Mouse (Mus musculus) heart, embryonic 16.5 days (tissue): Measurements from ENCODE around the gene Gm20388. TPM values are rescaled to one million over a fixed set of nuclear protein-coding genes. Genes with fewer than 3 reads are reported as not detected.
"Not testable (repeated sequence)": the region's sequence is repeated elsewhere in the genome, so short reads cannot be mapped to it uniquely, and the experiment has no call there.

ENCODE experiments used
- ATAC-seq: fragments of 200-750 bp; cut with Nextera tagmentation; replicated peaks from 2 replicates; pipeline ENCODE4 v1.8.0; 2017; ENCODE audit warnings: moderate number of reproducible peaks; ENCODE audit not compliant: insufficient read depth, low FRiP score; ENCODE audit errors: extremely low read depth
- H3K27ac ChIP-seq: fragments of 300-500 bp; sonication (generic); 2 replicates; pipeline ENCODE4 v1.5.1; 2014; ENCODE audit warnings: mild to moderate bottlenecking, low read length, control low read depth, moderate library complexity
- H3K27me3 ChIP-seq: fragments of 300-500 bp; sonication (generic); 2 replicates; pipeline ENCODE4 v1.6.1; 2014; ENCODE audit warnings: low read length, mixed read lengths; ENCODE audit not compliant: control insufficient read depth, insufficient read depth
- H3K36me3 ChIP-seq: fragments of 300-500 bp; sonication (generic); 2 replicates; pipeline ENCODE4 v1.6.1; 2014; ENCODE audit not compliant: control insufficient read depth, insufficient read depth
- H3K4me1 ChIP-seq: fragments of 300-500 bp; sonication (generic); 2 replicates; pipeline ENCODE4 v1.6.1; 2014; ENCODE audit warnings: low read length, mixed read lengths; ENCODE audit not compliant: control insufficient read depth, insufficient read depth
- H3K4me2 ChIP-seq: fragments of 300-500 bp; sonication (generic); 2 replicates; pipeline ENCODE4 v1.6.1; 2014; ENCODE audit warnings: low read depth, mild to moderate bottlenecking, control low read depth, low read length
- H3K4me3 ChIP-seq: fragments of 300-500 bp; sonication (generic); 2 replicates; pipeline ENCODE4 v1.5.1; 2014; ENCODE audit warnings: mild to moderate bottlenecking, control low read depth, low read length
- H3K9ac ChIP-seq: fragments of 300-500 bp; sonication (generic); 2 replicates; pipeline ENCODE4 v1.6.1; 2014; ENCODE audit warnings: low read length, control low read depth
- H3K9me3 ChIP-seq: fragments of 300-500 bp; sonication (generic); replicated peaks from 2 replicates; pipeline ENCODE4 v1.6.1; 2016; ENCODE audit warnings: low read length; ENCODE audit not compliant: control insufficient read depth
- WGBS: fragments of 180-500 bp; shearing (Covaris S2); extraction: QIAGEN DNeasy Blood & Tissue Kit; methylation state at CpG from one replicate; pipeline ENCODE4 v1.1.7; 2014; 5-methylcytosine and 5-hydroxymethylcytosine counted together
- polyA plus RNA-seq: library from polyadenylated mRNA; unstranded; fragments of >200 nt; fragmentation: Nextera tagmentation; extraction: Ambion mirVana; gene quantifications from 2 replicates; pipeline ENCODE4 v1.2.1, GENCODE M21; 2015

The Gm20388 gene
- polyA plus RNA-seq, 1 experiment from 2014 or later: 4.5 TPM

- peaks cover 40% of the 10 kb centered on the region for H3K27me3 ChIP-seq
These were observed 3604.3 kb downstream of the Gm20388 start, which contains the start of gene Dbndd1 for GRCm38 (mm10) chr8:123514781-123515539. Dbndd1 (minus strand) TSS chr8:123515463.

GRCm38 (mm10) chr8:123515540-123515897 lies 3604.9 kb downstream of the Gm20388 start:
- H3K4me1 ChIP-seq: peaks cover 20% of the 10 kb centered on the region
- peaks cover 40% of the 10 kb centered on the region for H3K27me3 ChIP-seq
- no peak overlapping the region for H3K9ac ChIP-seq
- no peak for ATAC-seq
- H3K4me2 ChIP-seq: peak overlapping the region; percentile 99
- WGBS: 2% methylated on average over 11 of the region's 11 CpGs
- H3K27ac ChIP-seq: no peak overlapping the region
- H3K9me3 ChIP-seq: no peaks in the 10 kb centered on the region
- H3K4me3 ChIP-seq: peak overlapping the region; percentile 72
- no peaks in the 10 kb centered on the region for H3K36me3 ChIP-seq

More at GRCm38 (mm10) chr8:123514781-123515539, 3604.3 kb downstream of the Gm20388 start, which contains the start of gene Dbndd1:
- Histone ChIP-seq H3K27ac (no peak within 1 kb of the TSS), H3K9ac (peak within 1 kb of the TSS; percentile 74), H3K36me3 (no peaks in the 10 kb centered on the region), H3K4me3 (peak within 1 kb of the TSS; percentile 72), H3K9me3 (no peaks in the 10 kb centered on the region), H3K4me2 (peak within 1 kb of the TSS; percentile 99), H3K4me1 (peaks cover 20% of the 10 kb centered on the region)
- ATAC-seq: 0 out of 2 replicates have a peak, but pooled peaks have one; percentile 9
- WGBS: under 1% methylated on average over 63 of the region's 63 CpGs

- no peak overlapping the region for H3K9ac ChIP-seq
- H3K36me3 ChIP-seq: no peaks in the 10 kb centered on the region
- no peaks in the 10 kb centered on the region for H3K9me3 ChIP-seq
- 52% methylated on average over 2 of the region's 2 CpGs for WGBS
- no peak overlapping the region for H3K4me2 ChIP-seq
- no peak for ATAC-seq
- peaks cover 20% of the 10 kb centered on the region for H3K4me1 ChIP-seq
- H3K27ac ChIP-seq: no peak overlapping the region
- H3K27me3 ChIP-seq: peaks cover 40% of the 10 kb centered on the region
- no peak overlapping the region for H3K4me3 ChIP-seq
These were observed 3606.0 kb downstream of the Gm20388 start for GRCm38 (mm10) chr8:123516596-123516995.

GRCm38 (mm10) chr8:123518172-123518571 lies 3607.5 kb downstream of the Gm20388 start:
- no peak overlapping the region for H3K9ac ChIP-seq

GRCm38 (mm10) chr8:123518667-123519066 lies 3608.0 kb downstream of the Gm20388 start, which contains the start of gene Gas8:
Gas8 (plus strand) TSS chr8:123518834.
- Histone ChIP-seq H3K4me3 (peak within 1 kb of the TSS; percentile 89), H3K27me3 (peaks cover 27% of the 10 kb centered on the region), H3K36me3 (peaks cover 5% of the 10 kb centered on the region; the same call in 1 of the 2 replicates), H3K4me2 (peak within 1 kb of the TSS; percentile 94), H3K9me3 (no peaks in the 10 kb centered on the region), H3K27ac (no peak within 1 kb of the TSS), H3K9ac (peak within 1 kb of the TSS; percentile 80), H3K4me1 (peaks cover 20% of the 10 kb centered on the region)
- peak; percentile 96 for ATAC-seq
- 1% methylated on average over 20 of the region's 20 CpGs for WGBS

More at GRCm38 (mm10) chr8:123518172-123518571, 3607.5 kb downstream of the Gm20388 start:
- H3K4me1 ChIP-seq: peaks cover 20% of the 10 kb centered on the region
- WGBS: 37% methylated on average over 10 of the region's 10 CpGs
- no peaks in the 10 kb centered on the region for H3K9me3 ChIP-seq
- H3K4me2 ChIP-seq: peak overlapping the region; percentile 94
- H3K4me3 ChIP-seq: peak overlapping the region; percentile 89
- H3K36me3 ChIP-seq: peaks cover 4% of the 10 kb centered on the region; the same call in 1 of the 2 replicates
- no peak overlapping the region for H3K27ac ChIP-seq
- ATAC-seq: no peak
- peaks cover 32% of the 10 kb centered on the region for H3K27me3 ChIP-seq

GRCm38 (mm10) chr8:123520048-123520447 lies 3609.4 kb downstream of the Gm20388 start:
- peaks cover 10% of the 10 kb centered on the region for H3K4me1 ChIP-seq
- H3K36me3 ChIP-seq, ATAC-seq, H3K27ac ChIP-seq, H3K4me2 ChIP-seq, H3K9me3 ChIP-seq, H3K9ac ChIP-seq, H3K4me3 ChIP-seq: not testable (repeated sequence)
- WGBS: 86% methylated on average over 1 of the region's 1 CpGs
- peaks cover 19% of the 10 kb centered on the region for H3K27me3 ChIP-seq

GRCm38 (mm10) chr8:123527720-123528489 lies 3617.3 kb downstream of the Gm20388 start:
- Histone ChIP-seq H3K9ac (no peak overlapping the region), H3K36me3 (peaks cover 40% of the 10 kb centered on the region), H3K4me3 (no peak overlapping the region), H3K27ac (no peak overlapping the region), H3K4me2 (no peak overlapping the region), H3K9me3 (no peaks in the 10 kb centered on the region), H3K4me1 (no peaks in the 10 kb centered on the region), H3K27me3 (no peaks in the 10 kb centered on the region)
- ATAC-seq: no peak
- 83% methylated on average over 25 of the region's 25 CpGs for WGBS

- 92% methylated on average over 9 of the region's 9 CpGs for WGBS
- Histone ChIP-seq H3K4me2 (no peak overlapping the region), H3K9me3 (no peaks in the 10 kb centered on the region), H3K4me3 (no peak overlapping the region), H3K27me3 (peaks cover 5% of the 10 kb centered on the region), H3K4me1 (no peaks in the 10 kb centered on the region), H3K27ac (no peak overlapping the region), H3K9ac (no peak overlapping the region), H3K36me3 (peaks cover 22% of the 10 kb centered on the region)
- no peak for ATAC-seq
These were observed 3625.8 kb downstream of the Gm20388 start for GRCm38 (mm10) chr8:123536242-123536989.
